ENCODE assay signal across 23 mouse cellular contexts in the genomic region with DNA sequence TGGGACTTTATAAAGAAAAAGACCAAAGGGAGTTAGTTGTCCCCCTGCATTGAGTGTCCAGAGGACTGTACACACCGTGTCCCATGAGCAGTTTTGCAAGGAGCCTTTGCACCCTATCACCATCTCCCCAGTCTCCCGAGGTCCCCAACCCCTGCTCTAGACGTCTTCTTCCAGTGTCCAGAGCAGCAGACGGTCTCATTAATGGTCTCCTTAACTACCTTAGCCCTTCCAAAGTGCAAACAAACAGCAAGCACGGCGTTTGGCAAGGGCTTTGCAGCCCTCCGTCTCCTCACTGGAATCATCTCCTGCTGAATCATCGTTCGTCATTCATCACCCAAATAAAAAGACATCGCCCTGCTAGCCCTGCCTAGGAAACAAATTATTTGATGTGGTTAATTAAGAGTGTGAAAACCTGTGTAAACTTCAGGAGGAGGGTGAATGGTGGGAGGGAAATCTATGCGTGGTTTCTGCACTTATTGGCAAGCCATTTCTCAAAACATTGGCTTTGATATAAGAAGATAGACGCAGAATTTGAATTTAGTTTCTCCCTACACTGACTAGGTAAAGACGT.
DNase-seq lines count a peak whose midpoint lies in the region; ATAC-seq lines count a peak whose summit lies in the region.
"Had no signal": no experiment of that assay in that cellular context is flagged by ENCODE, and none has a peak within 500 bp of the region (broad histone marks: within the 10 kb centered on the region; RNA-seq: fewer than 3 reads in every experiment).

No protein-coding gene starts in this region.

- no peak for ATAC-seq in heart, embryonic 13.5 days (ENCODE audit: extremely low read depth, insufficient number of reproducible peaks, low FRiP score, low TSS enrichment)
- ATAC-seq in midbrain, embryonic 12.5 days (ENCODE audit: low FRiP score, low read depth): no peak
- ATAC-seq in midbrain, embryonic 13.5 days: no peak
- ATAC-seq: hindbrain, postnatal 0 days; intestine, embryonic 16.5 days; midbrain, embryonic 15.5 days; Patski had no signal

- H3K27ac ChIP-seq in heart, embryonic 13.5 days (replicated peaks): no peak overlapping the region
- 0 out of 2 replicates have a peak overlapping the region, but pooled peaks have one; percentile 25 for H3K27ac ChIP-seq in midbrain, embryonic 12.5 days (replicated peaks)
- H3K27ac ChIP-seq in midbrain, embryonic 13.5 days: no peak overlapping the region
- H3K27ac ChIP-seq: hindbrain, postnatal 0 days; kidney, embryonic 15.5 days; limb, embryonic 13.5 days; liver, embryonic 13.5 days; midbrain, embryonic 15.5 days; neural tube, embryonic 13.5 days had no signal

- H3K4me1 ChIP-seq in heart, embryonic 13.5 days: peaks cover 62% of the 10 kb centered on the region
- H3K4me1 ChIP-seq in midbrain, embryonic 12.5 days: peaks cover 22% of the 10 kb centered on the region
- H3K4me1 ChIP-seq in midbrain, embryonic 13.5 days (replicated peaks): peaks cover 39% of the 10 kb centered on the region

- no peaks in the 10 kb centered on the region for H3K27me3 ChIP-seq in heart, embryonic 13.5 days (replicated peaks)
- H3K27me3 ChIP-seq in midbrain, embryonic 12.5 days: no peaks in the 10 kb centered on the region
- H3K27me3 ChIP-seq in midbrain, embryonic 13.5 days: no peaks in the 10 kb centered on the region
- H3K27me3 ChIP-seq: kidney, embryonic 15.5 days; limb, embryonic 13.5 days; midbrain, embryonic 15.5 days; neural tube, embryonic 13.5 days; Patski had no signal

- 0 out of 2 replicates have a peak overlapping the region, but pooled peaks have one; percentile 10 for H3K9ac ChIP-seq in heart, embryonic 13.5 days
- no peak overlapping the region for H3K9ac ChIP-seq in midbrain, embryonic 12.5 days (replicated peaks)
- no peak overlapping the region for H3K9ac ChIP-seq in midbrain, embryonic 13.5 days (replicated peaks)
- H3K9ac ChIP-seq: kidney, embryonic 15.5 days; limb, embryonic 13.5 days; liver, embryonic 13.5 days; lung, embryonic 14.5 days; midbrain, embryonic 15.5 days; neural tube, embryonic 13.5 days had no signal

- 64% methylated on average over 13 of the region's 13 CpGs for WGBS in heart, embryonic 13.5 days
- WGBS in midbrain, embryonic 12.5 days: 71% methylated on average over 13 of the region's 13 CpGs
- 74% methylated on average over 13 of the region's 13 CpGs for WGBS in midbrain, embryonic 13.5 days

- H3K36me3 ChIP-seq in heart, embryonic 13.5 days: 0 out of 2 replicates have a peak, but pooled peaks cover 8% of the 10 kb centered on the region
- H3K36me3 ChIP-seq in midbrain, embryonic 12.5 days: no peaks in the 10 kb centered on the region
- H3K36me3 ChIP-seq in midbrain, embryonic 13.5 days: no peaks in the 10 kb centered on the region
- H3K36me3 ChIP-seq: limb, embryonic 13.5 days; liver, embryonic 13.5 days; midbrain, embryonic 15.5 days; neural tube, embryonic 13.5 days had no signal

- H3K4me3 ChIP-seq in heart, embryonic 13.5 days: no peak overlapping the region
- no peak overlapping the region for H3K4me3 ChIP-seq in midbrain, embryonic 12.5 days
- H3K4me3 ChIP-seq in midbrain, embryonic 13.5 days (replicated peaks): no peak overlapping the region
- H3K4me3 ChIP-seq: kidney, embryonic 15.5 days; limb, embryonic 13.5 days; liver, embryonic 13.5 days; midbrain, embryonic 15.5 days; myocyte; neural tube, embryonic 13.5 days had no signal

- no peaks in the 10 kb centered on the region for H3K9me3 ChIP-seq in heart, embryonic 13.5 days
- no peaks in the 10 kb centered on the region for H3K9me3 ChIP-seq in midbrain, embryonic 12.5 days
- H3K9me3 ChIP-seq in midbrain, embryonic 13.5 days: no peaks in the 10 kb centered on the region
- H3K9me3 ChIP-seq: kidney, embryonic 15.5 days; limb, embryonic 13.5 days; liver, embryonic 13.5 days; midbrain, embryonic 15.5 days; neural tube, embryonic 13.5 days had no signal

- no peak overlapping the region for H3K4me2 ChIP-seq in heart, embryonic 13.5 days
- H3K4me2 ChIP-seq in midbrain, embryonic 12.5 days (replicated peaks): no peak overlapping the region
- no peak overlapping the region for H3K4me2 ChIP-seq in midbrain, embryonic 13.5 days (replicated peaks)
- H3K4me2 ChIP-seq: heart, embryonic 11.5 days; kidney, embryonic 15.5 days; limb, embryonic 13.5 days; liver, embryonic 13.5 days; lung, embryonic 14.5 days; midbrain, embryonic 15.5 days; neural tube, embryonic 13.5 days had no signal

- peak; percentile 38 to 49 for DNase-seq in adrenal gland, postnatal 36 days
- DNase-seq in adrenal gland, postnatal 25 days: no peak
- DNase-seq in heart, postnatal 4 days: no peak
- no peak for DNase-seq in right cerebral cortex, adult 18-20 months
- DNase-seq: cerebellum, adult 8-10 months; cerebellum, postnatal 36 days; layer of hippocampus, adult 9-11 months; liver, embryonic 13.5 days; right cerebral cortex, postnatal 4 days; thymus, postnatal 14 days had no signal

Comparison
In these comparisons a context has a peak if more than half of its experiments do, and no peak if none do; other contexts are left out.
1. DNase-seq: peak in adrenal gland, postnatal 36 days (2 of 2); none in adrenal gland, postnatal 25 days (single experiment), heart, postnatal 4 days (single experiment) and right cerebral cortex, adult 18-20 months (single experiment).